Mouse (Mus musculus) neural tube, embryonic 15.5 days (tissue): ENCODE measurements around the gene Sh3pxd2a. TPM values are rescaled to one million over a fixed set of nuclear protein-coding genes. Genes with fewer than 3 reads are reported as not detected.

Source experiments
- ATAC-seq: fragments of 200-750 bp; cut with Nextera tagmentation; 2 replicates; pipeline ENCODE4 v1.8.0; 2017; ENCODE audit warnings: mild to moderate bottlenecking, moderate TSS enrichment, moderate library complexity; ENCODE audit not compliant: low FRiP score
- H3K27ac ChIP-seq: fragments of 300-500 bp; sonication (generic); replicated peaks from 2 replicates; pipeline ENCODE4 v1.5.1; 2015; ENCODE audit warnings: mild to moderate bottlenecking, inconsistent platforms
- H3K27me3 ChIP-seq: fragments of 300-500 bp; sonication (generic); replicated peaks from 2 replicates; pipeline ENCODE4 v1.6.1; 2015; ENCODE audit warnings: inconsistent platforms
- H3K36me3 ChIP-seq: fragments of 300-500 bp; sonication (generic); 2 replicates; pipeline ENCODE4 v1.6.1; 2015; ENCODE audit warnings: inconsistent platforms
- H3K4me1 ChIP-seq: fragments of 300-500 bp; sonication (generic); 2 replicates; pipeline ENCODE4 v1.6.1; 2015; ENCODE audit warnings: inconsistent platforms
- H3K4me2 ChIP-seq: fragments of 300-500 bp; sonication (generic); 2 replicates; pipeline ENCODE4 v1.6.1; 2015; ENCODE audit warnings: inconsistent platforms, mild to moderate bottlenecking, moderate library complexity
- H3K4me3 ChIP-seq: fragments of 300-500 bp; sonication (generic); replicated peaks from 2 replicates; pipeline ENCODE4 v1.5.1; 2015; ENCODE audit warnings: mild to moderate bottlenecking, inconsistent platforms
- H3K9ac ChIP-seq: fragments of 300-500 bp; sonication (generic); replicated peaks from 2 replicates; pipeline ENCODE4 v1.6.1; 2015; ENCODE audit warnings: mild to moderate bottlenecking, inconsistent platforms
- H3K9me3 ChIP-seq: fragments of 300-500 bp; sonication (generic); replicated peaks from 2 replicates; pipeline ENCODE4 v1.6.1; 2016; ENCODE audit warnings: inconsistent platforms
- WGBS: fragments of 180-500 bp; shearing (Covaris S2); methylation state at CpG from one replicate; pipeline ENCODE4 v1.1.7; 2015; ENCODE audit warnings: mixed read lengths; 5-methylcytosine and 5-hydroxymethylcytosine counted together
- polyA plus RNA-seq: library from polyadenylated mRNA; unstranded; fragments of >200 nt; fragmentation: Nextera tagmentation; extraction: Ambion mirVana; gene quantifications from 2 replicates; pipeline ENCODE4 v1.2.1, GENCODE M21; 2015

Gene Sh3pxd2a
- polyA plus RNA-seq, 1 experiment from 2014 or later, result 2.2 TPM

- Histone ChIP-seq H3K9ac (no peak overlapping the region), H3K36me3 (no peaks in the 10 kb centered on the region), H3K4me1 (no peaks in the 10 kb centered on the region), H3K4me3 (no peak overlapping the region), H3K27me3 (no peaks in the 10 kb centered on the region), H3K9me3 (no peaks in the 10 kb centered on the region), H3K27ac (no peak overlapping the region), H3K4me2 (no peak overlapping the region)
- ATAC-seq, result no peak
- 92% methylated on average over 8 of the region's 8 CpGs for WGBS
Measured at GRCm38 (mm10) chr19:47374916-47375573, 89.2 kb downstream of the Sh3pxd2a start.

DNA sequence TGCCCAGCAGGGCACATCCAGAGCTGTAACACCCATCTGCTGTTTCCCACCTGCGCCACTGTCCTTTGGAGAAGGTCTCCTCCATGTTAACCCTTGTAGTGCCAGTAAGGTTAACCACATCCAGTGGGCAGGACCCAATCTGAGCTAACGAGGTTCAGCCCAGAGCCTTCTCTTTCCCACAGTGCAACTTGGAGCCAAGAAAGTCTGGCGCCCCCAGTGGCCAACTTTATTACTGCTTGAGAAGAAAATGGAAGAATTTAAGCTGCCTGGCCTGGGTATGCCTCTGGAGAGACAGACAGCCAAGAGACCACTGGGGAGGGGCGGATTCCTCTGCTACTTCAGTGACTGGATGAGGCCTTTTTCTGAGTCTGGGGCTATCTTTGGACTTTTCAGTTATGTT lies 89.8 kb downstream of the Sh3pxd2a start:
- Histone ChIP-seq H3K9me3 (no peaks in the 10 kb centered on the region), H3K4me2 (no peak overlapping the region), H3K4me3 (no peak overlapping the region), H3K9ac (no peak overlapping the region), H3K36me3 (no peaks in the 10 kb centered on the region), H3K27me3 (no peaks in the 10 kb centered on the region), H3K4me1 (0 out of 2 replicates have a peak, but pooled peaks cover 3% of the 10 kb centered on the region), H3K27ac (no peak overlapping the region)
- no peak for ATAC-seq
- 40% methylated on average over 4 of the region's 4 CpGs for WGBS

GRCm38 (mm10) chr19:47372044-47372443 lies 92.2 kb downstream of the Sh3pxd2a start:
- H3K9me3 ChIP-seq, result no peaks in the 10 kb centered on the region
- no peaks in the 10 kb centered on the region for H3K36me3 ChIP-seq
- no peak overlapping the region for H3K4me3 ChIP-seq
- no peak overlapping the region for H3K9ac ChIP-seq
- no peak overlapping the region for H3K27ac ChIP-seq
- ATAC-seq, result no peak
- no peaks in the 10 kb centered on the region for H3K27me3 ChIP-seq
- no peak overlapping the region for H3K4me2 ChIP-seq
- H3K4me1 ChIP-seq, result peaks cover 13% of the 10 kb centered on the region; the same call in 1 of the 2 replicates
- WGBS, result 74% methylated on average over 5 of the region's 5 CpGs

GRCm38 (mm10) chr19:47371521-47371920 lies 92.7 kb downstream of the Sh3pxd2a start:
- peaks cover 13% of the 10 kb centered on the region; the same call in 1 of the 2 replicates for H3K4me1 ChIP-seq
- no peak overlapping the region for H3K4me2 ChIP-seq
- no peak overlapping the region for H3K4me3 ChIP-seq
- ATAC-seq, result no peak
- no peaks in the 10 kb centered on the region for H3K9me3 ChIP-seq
- 88% methylated on average over 11 of the region's 11 CpGs for WGBS
- no peak overlapping the region for H3K9ac ChIP-seq
- H3K27ac ChIP-seq, result no peak overlapping the region
- H3K27me3 ChIP-seq, result no peaks in the 10 kb centered on the region
- no peaks in the 10 kb centered on the region for H3K36me3 ChIP-seq

DNA sequence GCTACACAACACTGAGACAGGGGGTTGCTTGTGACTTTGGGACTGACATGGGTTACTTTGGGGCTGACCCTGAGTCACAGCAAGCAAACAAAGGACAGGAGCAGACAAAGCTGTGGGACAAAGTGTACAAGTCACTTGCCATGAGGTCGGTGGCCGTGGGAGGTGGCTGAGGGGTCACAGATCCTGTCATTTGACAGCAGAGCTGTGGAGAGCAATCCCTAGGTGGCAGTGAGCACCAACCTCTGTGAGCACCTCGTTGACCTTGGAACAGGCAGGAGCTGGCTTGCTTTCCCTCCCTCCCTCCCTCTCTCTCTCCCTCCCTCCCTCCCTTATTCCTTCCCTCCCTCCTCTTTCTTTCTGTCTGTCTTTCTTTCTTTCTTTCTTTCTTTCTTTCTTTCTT lies 95.2 kb downstream of the Sh3pxd2a start:
- Histone ChIP-seq H3K4me1 (peaks cover 13% of the 10 kb centered on the region; the same call in 1 of the 2 replicates), H3K9ac (no peak overlapping the region), H3K9me3 (no peaks in the 10 kb centered on the region), H3K4me2 (no peak overlapping the region), H3K27ac (no peak overlapping the region), H3K36me3 (no peaks in the 10 kb centered on the region), H3K4me3 (no peak overlapping the region), H3K27me3 (no peaks in the 10 kb centered on the region)
- no peak for ATAC-seq
- 43% methylated on average over 3 of the region's 3 CpGs for WGBS

- Histone ChIP-seq H3K4me3 (no peak overlapping the region), H3K9ac (no peak overlapping the region), H3K27me3 (no peaks in the 10 kb centered on the region), H3K9me3 (no peaks in the 10 kb centered on the region), H3K4me1 (peaks cover 13% of the 10 kb centered on the region; the same call in 1 of the 2 replicates), H3K27ac (no peak overlapping the region), H3K36me3 (no peaks in the 10 kb centered on the region), H3K4me2 (no peak overlapping the region)
- 87% methylated on average over 12 of the region's 12 CpGs for WGBS
- no peak for ATAC-seq
Measured at GRCm38 (mm10) chr19:47367271-47367879, 96.8 kb downstream of the Sh3pxd2a start.

GRCm38 (mm10) chr19:47366576-47366975 lies 97.6 kb downstream of the Sh3pxd2a start:
- 86% methylated on average over 8 of the region's 8 CpGs for WGBS
- Histone ChIP-seq H3K9ac (no peak overlapping the region), H3K27me3 (no peaks in the 10 kb centered on the region), H3K4me2 (no peak overlapping the region), H3K4me1 (peaks cover 13% of the 10 kb centered on the region; the same call in 1 of the 2 replicates), H3K9me3 (no peaks in the 10 kb centered on the region), H3K36me3 (no peaks in the 10 kb centered on the region), H3K27ac (no peak overlapping the region), H3K4me3 (no peak overlapping the region)
- ATAC-seq, result 0 out of 2 replicates have a peak, but pooled peaks have one; percentile 26

DNA sequence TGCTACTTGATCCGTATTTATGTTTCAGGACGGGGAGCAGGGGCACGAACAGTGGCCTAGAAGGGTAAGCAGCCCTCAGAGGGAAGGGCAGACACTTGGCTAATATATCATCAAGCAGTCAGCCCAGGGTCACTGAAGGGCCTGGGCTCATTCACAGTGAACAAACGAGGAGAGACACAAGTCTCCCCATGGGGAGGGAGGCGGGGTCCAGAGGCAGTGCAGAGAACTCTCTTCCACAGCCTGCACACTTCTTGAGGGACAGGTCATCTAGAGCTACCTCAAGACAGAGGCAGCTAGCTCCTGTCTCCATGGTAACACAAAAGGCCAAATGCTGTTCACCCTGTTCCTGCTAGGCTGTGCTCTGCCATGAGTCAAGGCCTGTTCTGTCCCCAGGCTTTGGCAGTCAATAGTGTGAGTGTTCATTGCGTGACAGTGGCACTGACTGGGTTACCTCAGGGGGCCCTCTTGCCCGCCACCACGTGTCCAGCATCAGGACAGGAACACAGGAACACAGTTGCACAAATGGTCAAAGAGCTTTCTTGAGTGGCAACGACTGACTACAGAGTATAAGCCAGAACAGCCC lies 101.0 kb downstream of the Sh3pxd2a start:
- H3K4me3 ChIP-seq, result no peak overlapping the region
- H3K4me2 ChIP-seq, result no peak overlapping the region
- H3K4me1 ChIP-seq, result peaks cover 10% of the 10 kb centered on the region; the same call in 1 of the 2 replicates
- H3K9me3 ChIP-seq, result no peaks in the 10 kb centered on the region
- no peak for ATAC-seq
- no peaks in the 10 kb centered on the region for H3K36me3 ChIP-seq
- 40% methylated on average over 9 of the region's 9 CpGs for WGBS
- H3K27me3 ChIP-seq, result no peaks in the 10 kb centered on the region
- no peak overlapping the region for H3K27ac ChIP-seq
- H3K9ac ChIP-seq, result no peak overlapping the region

DNA sequence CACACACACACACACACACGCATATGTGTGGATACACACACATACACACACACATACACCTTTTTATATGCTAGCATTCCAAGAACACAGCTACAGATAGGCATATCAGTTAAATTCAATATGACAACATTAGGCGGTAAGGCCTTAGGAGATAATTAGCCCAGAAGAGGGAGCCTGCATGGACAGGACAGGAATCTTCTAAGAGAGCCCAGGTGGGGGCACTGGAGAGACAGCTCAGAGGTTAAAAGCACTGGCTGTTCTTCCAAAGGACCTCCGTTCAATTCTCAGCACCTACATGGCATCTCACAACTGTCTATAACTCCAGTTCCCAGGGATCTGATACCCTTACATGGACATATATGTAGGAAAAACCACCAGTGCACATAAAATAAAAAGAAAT lies 103.3 kb downstream of the Sh3pxd2a start:
- no peak for ATAC-seq
- no peak overlapping the region for H3K27ac ChIP-seq
- no peaks in the 10 kb centered on the region for H3K36me3 ChIP-seq
- H3K4me1 ChIP-seq, result peaks cover 6% of the 10 kb centered on the region
- no peaks in the 10 kb centered on the region for H3K9me3 ChIP-seq
- H3K4me2 ChIP-seq, result no peak overlapping the region
- WGBS, result 77% methylated on average over 3 of the region's 3 CpGs
- H3K27me3 ChIP-seq, result no peaks in the 10 kb centered on the region
- no peak overlapping the region for H3K9ac ChIP-seq
- no peak overlapping the region for H3K4me3 ChIP-seq

DNA sequence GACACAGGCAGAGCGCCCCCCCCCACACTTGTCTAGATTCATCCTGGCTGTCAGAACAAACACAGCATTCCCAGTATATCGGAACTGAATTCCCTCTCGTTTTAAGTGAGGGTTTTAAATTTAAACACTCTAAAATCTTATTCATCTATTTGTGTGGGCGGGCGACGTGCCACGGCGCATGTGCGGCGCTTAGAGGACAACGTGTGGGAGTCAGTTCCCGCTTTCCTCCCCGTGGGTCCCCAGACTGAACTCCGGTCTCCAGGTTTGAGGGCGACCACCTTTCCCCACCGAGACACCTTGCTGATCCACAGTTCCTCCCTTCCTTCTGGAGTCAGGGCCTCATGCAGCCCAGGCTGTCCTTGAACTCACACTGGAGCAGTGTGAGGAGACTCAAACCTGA lies 104.2 kb downstream of the Sh3pxd2a start:
- Histone ChIP-seq H3K27ac (no peak overlapping the region), H3K36me3 (no peaks in the 10 kb centered on the region), H3K4me2 (no peak overlapping the region), H3K9ac (no peak overlapping the region), H3K9me3 (no peaks in the 10 kb centered on the region), H3K27me3 (no peaks in the 10 kb centered on the region), H3K4me1 (peaks cover 6% of the 10 kb centered on the region), H3K4me3 (no peak overlapping the region)
- ATAC-seq, result no peak
- 95% methylated on average over 16 of the region's 16 CpGs for WGBS

- H3K27me3 ChIP-seq, result no peaks in the 10 kb centered on the region
- no peak overlapping the region for H3K27ac ChIP-seq
- H3K36me3 ChIP-seq, result no peaks in the 10 kb centered on the region
- no peaks in the 10 kb centered on the region for H3K9me3 ChIP-seq
- H3K9ac ChIP-seq, result no peak overlapping the region
- no peak overlapping the region for H3K4me3 ChIP-seq
- peak overlapping the region; percentile 19; the same call in 1 of the 2 replicates for H3K4me2 ChIP-seq
- peaks cover 9% of the 10 kb centered on the region for H3K4me1 ChIP-seq
- WGBS, result 57% methylated on average over 15 of the region's 15 CpGs
- ATAC-seq, result no peak
Measured at GRCm38 (mm10) chr19:47359166-47359931, 104.9 kb downstream of the Sh3pxd2a start.
